Mouse (Mus musculus) liver, adult (tissue): ENCODE results near the gene 1700057G04Rik.
A peak's percentile ranks its signal among the peaks of the same experiment; 100 is the strongest.

Experiments
- GATA4 ChIP-seq: IDR thresholded peaks from 2 replicates; pipeline ENCODE4 v1.6.1; 2014; ENCODE audit warnings: mild to moderate bottlenecking, low read length; ENCODE audit not compliant: insufficient replicate concordance

Gene 1700057G04Rik

DNA sequence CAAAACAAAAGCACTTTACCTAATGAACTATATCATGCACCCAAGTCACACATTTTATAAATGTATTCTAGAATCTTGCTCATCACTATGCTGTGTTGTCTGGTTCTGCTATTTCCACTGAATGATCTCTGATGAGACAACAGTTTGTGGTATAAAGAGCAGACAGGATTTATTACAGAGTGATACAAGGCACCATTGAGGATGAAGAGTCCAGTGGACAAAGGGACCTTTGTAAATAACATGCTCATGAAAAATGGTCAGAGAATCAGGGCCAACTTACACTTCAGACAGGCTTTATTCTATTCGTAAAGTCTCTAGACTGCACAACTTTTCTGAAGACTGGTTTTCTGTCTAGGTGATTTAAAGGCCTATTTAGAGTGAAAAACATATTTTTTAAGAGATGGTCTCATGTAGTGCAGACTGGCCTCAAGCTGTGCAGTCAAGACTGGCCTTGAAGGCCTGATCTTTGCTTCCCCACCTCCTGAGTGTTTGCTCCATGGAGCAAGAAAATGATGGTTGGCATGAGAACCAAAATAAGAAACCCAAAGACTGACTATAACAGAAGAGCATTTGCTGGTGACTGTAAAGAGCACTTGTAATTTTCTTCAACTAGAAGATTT is 51.6 kb downstream of the 1700057G04Rik start:
- no peak for TF ChIP-seq GATA4

DNA sequence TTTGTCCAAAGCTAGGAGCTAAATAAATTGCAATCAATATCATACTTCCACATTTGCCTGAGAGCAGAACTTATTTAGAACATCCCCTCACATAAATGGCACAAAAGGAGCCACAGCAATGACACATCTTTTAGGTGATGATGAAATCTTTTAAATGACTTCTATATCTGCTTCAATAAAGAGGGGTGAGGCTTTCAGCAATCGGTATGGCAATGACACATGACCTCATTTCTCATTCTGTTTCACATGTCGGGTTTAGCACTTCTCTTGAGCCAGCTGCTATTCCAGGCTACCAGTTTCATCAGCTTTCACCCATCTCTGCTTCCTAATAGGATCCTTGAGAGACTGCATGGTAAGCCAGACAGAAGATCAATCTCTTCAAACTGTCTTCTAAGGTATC is 54.3 kb downstream of the 1700057G04Rik start:
- no peak for TF ChIP-seq GATA4

DNA sequence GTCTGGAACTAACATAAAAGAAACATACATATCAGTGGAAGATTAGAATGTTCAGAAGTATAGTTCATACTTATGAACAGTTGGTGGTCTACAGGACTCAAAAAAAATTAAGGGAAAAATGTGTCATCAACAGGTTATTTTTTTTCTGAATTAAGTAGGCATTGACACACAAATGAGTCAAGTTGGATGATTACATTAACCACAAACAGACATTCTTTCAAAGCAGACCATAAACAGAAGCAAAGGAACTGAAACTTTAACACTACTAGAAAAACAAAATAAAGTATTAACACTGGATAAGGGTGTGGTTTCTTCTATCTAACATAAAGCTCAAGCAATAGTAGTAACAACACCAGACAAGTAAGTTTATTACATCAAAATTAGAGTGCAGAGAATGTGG is 59.7 kb downstream of the 1700057G04Rik start:
- no peak for TF ChIP-seq GATA4

DNA sequence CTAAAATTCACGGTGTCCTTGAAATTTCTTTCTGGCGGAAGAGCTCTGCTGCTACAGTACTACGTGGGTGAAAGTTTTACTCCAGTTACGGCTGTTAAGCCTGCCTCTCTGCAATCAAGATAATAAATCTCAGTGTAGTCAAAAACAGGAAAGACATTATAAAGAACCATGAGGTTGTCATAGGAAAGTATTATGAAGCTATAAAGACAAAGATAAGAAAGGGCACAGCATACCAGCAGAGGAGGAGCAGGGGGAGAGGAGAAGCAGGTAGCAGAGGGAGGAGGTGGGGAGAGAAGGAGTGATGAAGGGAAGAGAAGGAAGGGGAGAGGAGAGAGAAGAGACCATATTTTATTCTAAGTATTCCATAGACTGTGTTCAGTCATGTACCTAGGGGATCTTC is 64.7 kb downstream of the 1700057G04Rik start:
- no peak for TF ChIP-seq GATA4

DNA sequence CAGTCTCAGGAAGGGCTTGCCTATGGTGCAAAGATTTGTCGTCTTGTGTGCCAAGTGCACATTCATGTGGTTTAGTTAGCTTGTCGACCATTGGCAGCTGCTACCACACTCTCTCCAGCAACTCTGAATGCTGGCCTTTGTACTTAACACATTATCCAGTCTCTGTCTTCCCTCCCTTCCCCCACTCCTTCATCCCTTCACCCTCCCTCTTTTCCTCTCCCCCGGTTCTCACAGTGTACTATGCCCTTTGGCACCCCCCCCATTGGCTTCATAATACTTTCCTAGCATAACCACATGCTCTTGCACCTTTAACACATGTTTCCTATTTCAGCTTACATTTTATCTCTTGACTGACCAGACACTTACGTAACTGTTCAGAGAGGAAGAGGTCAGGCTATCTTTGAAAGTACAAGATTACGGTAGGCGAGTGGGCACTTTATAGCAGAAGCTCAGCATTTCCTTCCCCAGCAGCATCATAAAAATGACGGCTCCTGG is 65.6 kb downstream of the 1700057G04Rik start:
- TF ChIP-seq GATA4 = peak; percentile 55; the same call in 1 of the 2 replicates

DNA sequence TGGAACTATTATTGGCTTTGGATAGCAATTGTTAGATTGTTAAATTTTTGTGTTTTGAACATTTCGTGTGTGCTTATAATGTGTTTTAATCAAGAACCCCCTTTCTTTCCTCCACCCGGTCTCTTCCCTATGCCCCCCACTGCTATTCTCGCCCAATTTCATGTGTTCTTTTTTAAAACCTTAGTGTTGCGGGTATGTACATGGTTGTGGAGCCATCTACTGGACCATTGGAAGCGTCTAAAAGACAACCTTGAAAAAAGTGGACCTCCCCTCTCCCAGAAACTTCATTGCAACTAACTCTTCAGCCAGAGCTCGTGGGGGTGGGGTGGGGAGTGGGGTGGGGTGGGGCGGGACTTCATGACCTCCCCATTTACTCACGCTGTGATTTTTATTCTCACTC is 66.2 kb downstream of the 1700057G04Rik start:
- TF ChIP-seq GATA4 = no peak

DNA sequence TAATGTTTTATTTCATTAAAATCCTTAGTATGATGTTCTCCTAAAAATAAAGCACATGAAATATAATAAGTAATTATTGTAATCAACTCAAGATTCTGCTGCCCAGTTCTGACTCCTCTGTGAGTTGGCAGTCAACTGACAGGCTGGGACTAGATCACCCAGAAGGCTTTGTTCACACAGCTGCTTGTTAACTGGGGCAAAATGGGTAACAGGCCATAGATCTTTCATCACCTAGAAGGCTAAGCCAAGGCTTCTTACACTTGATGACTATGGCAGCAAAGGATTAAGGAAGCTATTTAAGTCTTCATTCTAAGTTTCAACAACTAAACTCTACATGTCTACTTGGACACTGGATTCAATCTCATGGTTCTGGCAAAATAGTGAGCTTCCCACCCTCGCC is 68.8 kb downstream of the 1700057G04Rik start:
- TF ChIP-seq GATA4 = no peak

DNA sequence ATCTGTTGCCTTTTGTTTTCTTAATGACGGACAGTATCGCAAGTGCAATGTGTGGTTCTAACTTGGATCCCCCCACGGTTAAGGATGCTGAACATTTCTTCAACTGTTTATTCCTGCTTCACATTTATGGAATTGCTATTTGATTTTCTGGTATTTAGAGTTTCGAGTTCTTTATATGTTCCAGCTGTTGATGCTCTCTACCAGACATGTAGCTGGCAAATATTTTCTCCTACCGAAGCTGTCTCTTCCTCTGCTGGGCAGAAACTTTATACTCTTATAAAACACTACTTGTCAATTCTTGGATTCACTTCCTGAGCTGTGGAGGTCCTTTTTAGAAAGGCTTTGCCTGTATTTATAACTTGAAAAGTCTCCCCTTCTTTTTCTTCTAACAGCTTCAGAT is 70.1 kb downstream of the 1700057G04Rik start:
- no peak for TF ChIP-seq GATA4

DNA sequence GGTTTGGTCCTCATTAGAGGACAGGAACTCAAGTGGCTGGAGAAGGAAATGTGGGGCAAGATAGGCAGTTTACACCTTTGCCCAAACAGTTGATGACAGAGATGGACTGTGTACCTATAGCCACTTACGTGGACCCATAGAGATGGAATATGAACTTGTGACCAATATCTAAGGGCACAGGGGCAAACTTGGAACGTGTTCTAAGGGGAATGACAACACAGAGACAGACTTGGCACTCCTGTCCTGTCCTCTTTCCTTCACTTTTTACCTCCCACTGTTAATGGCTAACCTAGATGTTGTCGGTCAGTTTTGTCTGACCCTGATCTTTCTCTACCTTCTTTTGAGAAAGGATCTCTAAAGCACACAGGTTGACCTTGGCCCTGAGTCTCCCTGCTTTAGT is 74.2 kb downstream of the 1700057G04Rik start:
- TF ChIP-seq GATA4 = no peak

DNA sequence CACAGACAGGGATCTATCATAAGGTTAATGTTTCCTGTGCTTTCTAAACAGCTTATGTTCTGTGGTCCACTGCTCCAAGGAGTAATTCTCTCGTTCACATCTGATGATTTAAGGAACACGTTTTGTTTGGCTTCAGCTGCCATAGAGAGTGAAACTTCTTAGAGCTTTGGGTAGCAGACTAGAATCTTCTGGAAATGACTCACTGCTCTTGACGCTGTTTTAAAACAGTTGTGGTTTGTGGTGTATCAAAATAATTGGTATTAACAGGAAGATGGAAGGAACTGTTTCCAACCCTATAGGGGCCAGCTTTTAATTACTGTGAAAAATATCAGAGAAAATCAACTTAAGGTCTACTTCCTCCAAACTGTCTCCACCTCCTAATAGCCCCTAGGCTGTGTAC is 75.2 kb downstream of the 1700057G04Rik start:
- TF ChIP-seq GATA4 = no peak

DNA sequence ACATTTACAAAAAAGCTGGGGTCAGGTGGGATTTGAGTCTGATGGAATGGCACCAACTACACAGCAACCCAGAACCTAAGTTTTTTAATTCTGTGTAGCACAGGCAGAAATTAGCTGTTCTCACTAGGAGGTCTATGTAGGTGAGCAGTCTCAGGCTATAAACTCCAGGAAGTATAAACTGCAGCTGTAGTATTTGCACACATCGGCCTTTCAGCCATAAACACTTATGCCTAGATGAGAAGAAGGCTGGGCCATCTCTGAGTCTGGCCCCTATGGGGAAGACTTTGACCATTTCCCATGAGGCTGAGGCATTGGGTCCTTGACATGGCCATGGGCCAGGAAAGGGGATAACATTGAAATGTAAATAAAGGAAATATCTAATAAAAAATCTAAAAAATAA is 76.7 kb downstream of the 1700057G04Rik start:
- no peak for TF ChIP-seq GATA4

DNA sequence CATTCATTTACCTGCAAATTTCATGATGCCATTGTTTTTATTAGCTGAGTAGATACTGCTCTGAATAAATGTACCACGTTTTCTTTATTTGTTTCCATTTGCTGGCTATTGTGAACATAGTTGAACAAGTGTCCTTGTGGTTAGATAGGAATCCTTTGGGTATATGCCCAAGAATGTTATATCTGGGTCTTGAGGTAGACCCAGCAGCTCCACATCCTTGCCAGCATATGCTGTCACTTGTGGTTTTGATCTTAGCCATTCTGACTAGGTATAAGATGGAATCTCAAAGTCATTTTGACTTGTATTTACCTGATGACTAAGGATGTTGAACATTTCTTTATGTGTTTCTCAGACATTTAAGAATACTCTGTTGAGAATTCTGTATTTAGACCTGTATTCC is 77.7 kb downstream of the 1700057G04Rik start:
- TF ChIP-seq GATA4 = no peak

DNA sequence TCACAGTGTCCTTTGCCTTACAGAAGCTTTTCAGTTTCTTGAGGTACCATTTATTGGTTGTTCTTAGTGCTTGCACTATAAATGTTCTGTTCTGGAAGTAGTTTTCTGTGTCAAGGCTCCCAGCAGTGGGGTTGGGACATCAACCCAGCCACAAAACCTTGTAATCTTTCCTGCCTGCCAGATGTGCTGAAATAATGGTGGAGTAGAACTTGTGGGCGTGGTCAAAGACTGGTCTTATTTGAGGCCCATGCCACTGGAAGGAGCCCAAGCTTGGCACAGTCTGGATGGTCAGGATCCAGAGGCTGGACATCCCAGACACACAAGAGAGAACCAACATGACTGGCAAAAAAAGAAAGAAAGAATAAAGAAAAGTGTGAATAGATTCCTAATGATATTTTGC is 78.2 kb downstream of the 1700057G04Rik start:
- TF ChIP-seq GATA4 = no peak

DNA sequence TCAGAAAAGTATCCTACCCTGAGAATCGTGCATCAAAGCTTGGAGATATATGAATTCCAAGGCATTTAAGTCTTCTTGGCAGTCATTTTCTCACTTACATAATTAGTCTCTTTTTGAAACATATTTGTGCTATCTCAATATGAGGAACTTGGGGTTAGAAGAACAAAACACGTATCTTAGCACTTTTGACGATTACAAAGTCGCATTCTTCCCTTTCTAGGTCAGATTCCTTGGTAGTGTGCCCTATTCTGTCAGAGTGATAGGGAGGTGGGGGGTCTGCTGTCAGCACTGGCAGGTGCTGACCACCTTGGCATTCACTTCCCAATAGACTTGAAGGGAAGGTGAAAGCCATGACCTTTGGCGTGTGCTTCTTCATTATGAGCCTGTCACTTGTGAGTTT is 93.5 kb downstream of the 1700057G04Rik start:
- TF ChIP-seq GATA4 = no peak
